Mouse (Mus musculus): ENCODE data around the gene Sncg. TPM values are rescaled to one million over a fixed set of nuclear protein-coding genes. Genes with fewer than 3 reads are reported as not detected.

Sncg gene
- polyA plus RNA-seq, 1 experiment from 2014 or later, result 65.7 TPM

- H3K36me3 ChIP-seq (ENCODE audit: control insufficient read depth, insufficient read depth, low read length), result no peaks in the 10 kb centered on the region
- H3K27me3 ChIP-seq (ENCODE audit: control insufficient read depth, insufficient read depth, low read length), result no peaks in the 10 kb centered on the region; the same call in 1 of the 2 replicates
- ATAC-seq (ENCODE audit: low FRiP score), result peak; percentile 88
- no peaks in the 10 kb centered on the region for H3K4me1 ChIP-seq (ENCODE audit: control insufficient read depth, insufficient read depth, low read length)
- H3K9me3 ChIP-seq (ENCODE audit: control insufficient read depth, low read length), result no peaks in the 10 kb centered on the region
- H3K4me2 ChIP-seq, result peak overlapping the region; percentile 67
- WGBS, result 2% methylated on average over 32 of the region's 32 CpGs
- DNase-seq (ENCODE audit: low spot score, missing footprints), result peak; percentile 94
- H3K9ac ChIP-seq (ENCODE audit: low read length), result peak overlapping the region; percentile 41
- no peak overlapping the region for H3K27ac ChIP-seq (ENCODE audit: low read depth, low read length)
- H3K4me3 ChIP-seq (ENCODE audit: low read depth, low read length), result peak overlapping the region; percentile 26
Observed at GRCm38 (mm10) chr14:34363490-34364253, 10.9 kb downstream of the Sncg start.

DNA sequence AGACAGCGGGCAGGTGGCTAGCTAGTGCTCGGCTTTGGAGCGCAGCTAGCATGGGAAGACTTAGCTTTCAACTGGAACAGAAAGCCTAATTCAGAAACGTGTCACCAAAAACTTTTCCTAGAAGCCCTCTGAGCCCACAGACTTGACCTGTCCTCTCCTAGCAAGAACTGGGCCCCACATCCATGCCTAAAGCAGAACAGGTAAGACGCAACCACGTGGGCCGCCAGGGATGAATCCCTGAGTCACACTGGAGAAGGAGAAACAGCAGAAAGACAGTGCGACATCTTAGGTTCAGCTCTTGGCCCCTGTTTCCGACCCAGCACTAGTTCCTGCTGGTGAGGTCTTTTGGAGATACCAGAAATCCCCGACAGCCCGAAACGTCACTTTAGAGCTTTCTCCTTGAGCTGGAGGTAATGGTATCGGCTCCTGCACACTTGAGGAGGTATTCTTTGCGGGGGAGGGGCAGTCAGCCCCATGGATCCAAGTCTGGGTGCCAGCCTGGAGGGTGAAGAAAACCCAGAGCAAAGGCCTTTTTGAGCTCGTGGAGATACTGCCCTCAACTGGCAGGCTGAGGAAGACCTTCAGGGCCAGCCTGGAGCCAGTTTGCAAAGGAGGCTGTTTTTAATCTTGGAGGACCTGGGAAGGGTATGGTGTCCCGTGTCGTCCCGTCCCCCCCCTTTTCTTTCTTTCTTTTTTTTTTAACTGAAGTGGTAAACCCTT lies 11.7 kb downstream of the Sncg start:
- H3K9ac ChIP-seq (ENCODE audit: low read length), result peak overlapping the region; percentile 41; the same call in 1 of the 2 replicates
- ATAC-seq (ENCODE audit: low FRiP score) (peak; percentile 61), DNase-seq (ENCODE audit: low spot score, missing footprints) (peak; percentile 89)
- H3K9me3 ChIP-seq (ENCODE audit: control insufficient read depth, low read length), result no peaks in the 10 kb centered on the region
- peak overlapping the region; percentile 67 for H3K4me2 ChIP-seq
- no peaks in the 10 kb centered on the region for H3K4me1 ChIP-seq (ENCODE audit: control insufficient read depth, insufficient read depth, low read length)
- no peaks in the 10 kb centered on the region; the same call in 1 of the 2 replicates for H3K27me3 ChIP-seq (ENCODE audit: control insufficient read depth, insufficient read depth, low read length)
- no peak overlapping the region for H3K27ac ChIP-seq (ENCODE audit: low read depth, low read length)
- no peaks in the 10 kb centered on the region for H3K36me3 ChIP-seq (ENCODE audit: control insufficient read depth, insufficient read depth, low read length)
- 28% methylated on average over 18 of the region's 18 CpGs for WGBS
- peak overlapping the region; percentile 26 for H3K4me3 ChIP-seq (ENCODE audit: low read depth, low read length)

GRCm38 (mm10) chr14:34362135-34362534 lies 12.5 kb downstream of the Sncg start:
- Histone ChIP-seq H3K4me3 (ENCODE audit: low read depth, low read length) (no peak overlapping the region), H3K9me3 (ENCODE audit: control insufficient read depth, low read length) (no peaks in the 10 kb centered on the region), H3K27me3 (ENCODE audit: control insufficient read depth, insufficient read depth, low read length) (no peaks in the 10 kb centered on the region; the same call in 1 of the 2 replicates), H3K27ac (ENCODE audit: low read depth, low read length) (no peak overlapping the region), H3K36me3 (ENCODE audit: control insufficient read depth, insufficient read depth, low read length) (no peaks in the 10 kb centered on the region), H3K9ac (ENCODE audit: low read length) (no peak overlapping the region), H3K4me1 (ENCODE audit: control insufficient read depth, insufficient read depth, low read length) (no peaks in the 10 kb centered on the region), H3K4me2 (no peak overlapping the region)
- no peak for ATAC-seq (ENCODE audit: low FRiP score)
- DNase-seq (ENCODE audit: low spot score, missing footprints), result no peak
- 88% methylated on average over 4 of the region's 4 CpGs for WGBS

GRCm38 (mm10) chr14:34360251-34360650 lies 14.3 kb downstream of the Sncg start:
- Histone ChIP-seq H3K9ac (ENCODE audit: low read length) (no peak overlapping the region), H3K36me3 (ENCODE audit: control insufficient read depth, insufficient read depth, low read length) (no peaks in the 10 kb centered on the region), H3K4me3 (ENCODE audit: low read depth, low read length) (no peak overlapping the region), H3K27me3 (ENCODE audit: control insufficient read depth, insufficient read depth, low read length) (no peaks in the 10 kb centered on the region; the same call in 1 of the 2 replicates), H3K9me3 (ENCODE audit: control insufficient read depth, low read length) (no peaks in the 10 kb centered on the region), H3K4me1 (ENCODE audit: control insufficient read depth, insufficient read depth, low read length) (no peaks in the 10 kb centered on the region), H3K4me2 (no peak overlapping the region), H3K27ac (ENCODE audit: low read depth, low read length) (no peak overlapping the region)
- no peak for ATAC-seq (ENCODE audit: low FRiP score)
- WGBS, result 48% methylated on average over 6 of the region's 6 CpGs
- DNase-seq (ENCODE audit: low spot score, missing footprints), result no peak

DNA sequence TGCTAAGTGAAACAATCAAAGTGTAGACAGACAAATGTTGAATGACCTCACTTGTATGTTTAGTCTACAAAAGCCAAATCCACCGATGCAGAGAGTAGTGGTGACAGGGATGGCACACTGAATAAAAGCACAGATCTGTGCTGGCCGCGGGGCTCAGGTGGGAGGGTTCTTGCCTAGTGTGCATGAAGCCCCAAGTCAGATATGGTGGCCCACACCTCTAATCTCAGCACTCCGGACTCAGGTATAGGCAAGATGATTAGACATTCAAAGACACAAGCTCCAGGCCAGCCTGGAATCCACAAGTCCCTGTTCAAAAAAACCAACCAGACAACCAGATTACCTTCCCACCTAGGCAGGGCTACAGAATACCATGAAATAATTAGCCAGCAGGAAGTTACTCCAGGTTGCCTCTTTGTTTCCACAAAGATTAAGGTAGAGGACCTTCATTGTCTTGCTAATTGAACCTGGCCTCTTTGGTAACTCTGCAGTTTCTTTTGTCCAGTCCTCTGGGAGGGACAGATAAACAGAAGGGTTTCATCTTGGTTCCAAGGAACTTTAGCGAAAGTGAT lies 14.8 kb downstream of the Sncg start:
- no peak overlapping the region for H3K9ac ChIP-seq (ENCODE audit: low read length)
- H3K36me3 ChIP-seq (ENCODE audit: control insufficient read depth, insufficient read depth, low read length), result no peaks in the 10 kb centered on the region
- H3K27ac ChIP-seq (ENCODE audit: low read depth, low read length), result no peak overlapping the region
- no peak for DNase-seq (ENCODE audit: low spot score, missing footprints)
- H3K9me3 ChIP-seq (ENCODE audit: control insufficient read depth, low read length), result no peaks in the 10 kb centered on the region
- no peak overlapping the region for H3K4me2 ChIP-seq
- no peaks in the 10 kb centered on the region; the same call in 1 of the 2 replicates for H3K27me3 ChIP-seq (ENCODE audit: control insufficient read depth, insufficient read depth, low read length)
- 36% methylated on average over 5 of the region's 5 CpGs for WGBS
- ATAC-seq (ENCODE audit: low FRiP score), result no peak
- no peak overlapping the region for H3K4me3 ChIP-seq (ENCODE audit: low read depth, low read length)
- H3K4me1 ChIP-seq (ENCODE audit: control insufficient read depth, insufficient read depth, low read length), result no peaks in the 10 kb centered on the region

DNA sequence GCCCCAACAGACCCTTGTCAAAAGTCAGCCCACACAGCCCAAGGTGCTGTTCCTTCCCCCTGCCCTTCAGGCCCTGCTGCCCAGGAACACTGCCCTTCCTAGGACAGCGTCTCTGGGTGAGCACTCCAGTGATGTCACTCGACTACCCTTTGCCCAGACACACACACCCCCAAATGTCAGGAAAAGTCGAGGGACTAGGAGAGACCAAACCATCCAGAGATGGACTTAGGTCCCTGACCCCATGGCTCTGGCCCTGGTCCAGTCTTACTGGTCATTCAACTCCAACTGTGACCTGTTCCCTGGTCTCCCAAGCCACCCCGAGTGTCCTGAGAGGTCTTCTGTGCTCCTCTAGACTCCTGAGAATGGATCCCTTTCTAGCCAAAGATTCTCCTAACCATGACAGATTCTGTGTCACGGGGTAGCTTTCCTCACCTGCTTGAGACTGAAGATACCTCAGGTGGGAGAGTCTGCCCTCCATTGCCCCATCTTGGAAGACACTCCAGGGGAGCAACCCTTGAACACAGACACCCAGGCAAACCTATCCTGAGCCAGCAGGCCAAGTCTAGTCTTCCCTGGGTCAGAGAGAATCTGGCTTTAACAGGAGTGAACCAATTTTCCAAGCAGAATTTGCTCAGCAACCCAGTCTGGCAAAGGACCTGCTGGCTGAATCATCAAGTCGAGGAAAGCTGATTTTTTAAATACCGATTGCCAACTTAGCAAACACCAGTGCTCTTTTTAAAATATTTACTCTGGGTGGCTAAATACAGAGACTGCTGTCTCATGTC lies 16.7 kb downstream of the Sncg start:
- no peak for ATAC-seq (ENCODE audit: low FRiP score)
- 87% methylated on average over 7 of the region's 7 CpGs for WGBS
- no peak overlapping the region for H3K27ac ChIP-seq (ENCODE audit: low read depth, low read length)

DNA sequence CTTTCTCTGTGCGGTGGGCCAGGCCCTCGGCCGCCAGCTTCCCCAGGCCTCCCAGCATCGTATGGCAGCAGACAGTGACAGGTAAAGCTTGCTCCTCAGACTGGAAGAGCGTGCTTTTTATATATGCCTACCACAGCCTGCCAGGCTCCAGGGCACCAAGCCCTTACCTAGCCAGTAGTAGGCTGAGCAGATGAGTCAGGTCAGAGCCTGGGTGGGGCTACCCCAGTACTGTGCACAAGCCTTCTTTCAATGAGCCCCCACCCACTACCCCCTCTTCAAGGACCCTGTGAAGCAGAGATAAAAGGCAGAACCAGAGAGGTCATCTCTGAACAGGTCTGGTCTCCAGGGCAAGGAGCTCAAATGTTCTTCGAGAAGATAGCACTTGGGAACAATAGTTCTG lies 19.3 kb downstream of the Sncg start, which contains the start of gene Fam25c:
Fam25c (minus strand) TSS at position 133 of the 400 bp plus-strand sequence.
- Histone ChIP-seq H3K27ac (ENCODE audit: low read depth, low read length) (no peak within 1 kb of the TSS), H3K4me3 (ENCODE audit: low read depth, low read length) (no peak within 1 kb of the TSS)
- WGBS, result 84% methylated on average over 6 of the region's 6 CpGs

More for the DNA sequence above, 16.7 kb downstream of the Sncg start:
- Histone ChIP-seq H3K4me3 (ENCODE audit: low read depth, low read length) (no peak overlapping the region), H3K9ac (ENCODE audit: low read length) (no peak overlapping the region), H3K4me1 (ENCODE audit: control insufficient read depth, insufficient read depth, low read length) (no peaks in the 10 kb centered on the region), H3K9me3 (ENCODE audit: control insufficient read depth, low read length) (no peaks in the 10 kb centered on the region), H3K27me3 (ENCODE audit: control insufficient read depth, insufficient read depth, low read length) (no peaks in the 10 kb centered on the region; the same call in 1 of the 2 replicates), H3K36me3 (ENCODE audit: control insufficient read depth, insufficient read depth, low read length) (no peaks in the 10 kb centered on the region), H3K4me2 (no peak overlapping the region)
- DNase-seq (ENCODE audit: low spot score, missing footprints), result no peak

DNA sequence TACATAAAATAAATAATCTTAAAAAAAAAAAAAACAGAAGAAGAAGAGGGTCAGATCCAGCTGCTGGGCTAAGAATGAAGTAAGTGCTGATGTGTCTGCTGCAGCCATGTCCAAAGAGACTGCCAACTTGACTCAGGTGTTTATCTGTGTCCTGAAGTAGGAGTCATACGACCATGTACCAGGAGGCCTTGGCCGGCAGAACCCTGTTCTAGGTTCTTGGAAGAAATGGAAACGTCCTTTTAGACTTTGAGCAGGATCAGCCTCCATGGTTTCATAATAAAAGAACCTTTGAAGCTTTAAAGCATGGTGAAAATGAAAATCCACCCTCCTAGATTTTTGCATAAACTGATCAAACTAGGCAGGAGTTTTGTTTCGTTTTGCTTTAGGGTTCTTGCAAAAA lies 20.1 kb downstream of the Sncg start:
- no peaks in the 10 kb centered on the region for H3K4me1 ChIP-seq (ENCODE audit: control insufficient read depth, insufficient read depth, low read length)
- no peak overlapping the region for H3K27ac ChIP-seq (ENCODE audit: low read depth, low read length)
- H3K27me3 ChIP-seq (ENCODE audit: control insufficient read depth, insufficient read depth, low read length), result no peaks in the 10 kb centered on the region
- 85% methylated on average over 4 of the region's 4 CpGs for WGBS
- no peak overlapping the region for H3K4me3 ChIP-seq (ENCODE audit: low read depth, low read length)
- ATAC-seq (ENCODE audit: low FRiP score), result no peak
- H3K9ac ChIP-seq (ENCODE audit: low read length), result no peak overlapping the region
- no peaks in the 10 kb centered on the region for H3K9me3 ChIP-seq (ENCODE audit: control insufficient read depth, low read length)
- H3K36me3 ChIP-seq (ENCODE audit: control insufficient read depth, insufficient read depth, low read length), result no peaks in the 10 kb centered on the region
- DNase-seq (ENCODE audit: low spot score, missing footprints), result no peak
- no peak overlapping the region for H3K4me2 ChIP-seq

More for the DNA sequence above, 19.3 kb downstream of the Sncg start, which contains the start of gene Fam25c:
- no peak for ATAC-seq (ENCODE audit: low FRiP score)
- H3K9me3 ChIP-seq (ENCODE audit: control insufficient read depth, low read length), result no peaks in the 10 kb centered on the region
- H3K4me1 ChIP-seq (ENCODE audit: control insufficient read depth, insufficient read depth, low read length), result no peaks in the 10 kb centered on the region
- H3K4me2 ChIP-seq, result no peak within 1 kb of the TSS
- H3K9ac ChIP-seq (ENCODE audit: low read length), result no peak within 1 kb of the TSS
- DNase-seq (ENCODE audit: low spot score, missing footprints), result no peak
- no peaks in the 10 kb centered on the region for H3K36me3 ChIP-seq (ENCODE audit: control insufficient read depth, insufficient read depth, low read length)
- H3K27me3 ChIP-seq (ENCODE audit: control insufficient read depth, insufficient read depth, low read length), result no peaks in the 10 kb centered on the region

Data from midbrain, embryonic 11.5 days (tissue).